Mouse (Mus musculus) right cerebral cortex, adult 18-20 months (tissue): ENCODE measurements around the gene Rasa3.

Experiments
- DNase-seq: peaks from one replicate; pipeline ENCODE4 v3.0.0; 2022; ENCODE audit warnings: mixed read lengths

Rasa3 gene

GRCm38 (mm10) chr8:13677413-13677883, at the start of gene Rasa3:
TSS of gene Rasa3 (minus strand) at chr8:13677603.
- DNase-seq, result peak; percentile 98

DNA sequence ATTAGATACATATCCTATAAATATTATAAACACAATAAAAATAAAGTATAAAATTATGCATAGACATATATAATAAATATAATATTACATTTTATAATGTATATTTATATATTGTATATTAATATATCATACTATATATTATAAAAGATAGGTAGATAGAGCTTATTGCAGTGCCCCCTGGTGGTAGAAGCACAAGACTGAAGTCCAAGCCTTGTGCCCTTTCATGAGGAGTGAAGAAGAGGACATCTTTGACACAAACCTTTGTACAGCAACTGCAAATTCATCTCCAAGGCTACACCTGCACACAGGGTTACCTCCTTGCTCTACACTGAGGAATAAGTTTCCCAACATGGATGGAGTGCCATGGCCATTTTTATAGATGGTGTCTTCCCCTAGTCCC, 48.3 kb upstream of the Rasa3 start:
- DNase-seq, result peak; percentile 32

DNA sequence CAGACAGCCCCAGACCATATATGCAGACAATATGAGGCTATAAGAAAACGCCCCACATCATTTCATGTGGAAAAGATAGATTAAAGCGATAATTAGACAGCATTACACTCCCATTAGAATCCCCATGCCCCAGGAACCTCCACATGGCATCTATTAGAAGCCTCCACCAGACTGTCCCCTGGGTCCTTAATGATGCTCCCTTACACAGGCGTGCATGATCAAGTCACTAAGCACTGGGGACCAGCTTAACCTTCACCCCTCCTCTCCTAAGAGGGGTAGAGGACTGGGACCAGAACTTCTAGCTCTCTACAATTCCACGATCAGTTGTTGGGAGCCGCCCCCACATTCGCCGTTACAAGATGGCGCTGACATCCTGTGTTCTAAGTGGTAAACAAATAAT, 41.6 kb upstream of the Rasa3 start:
- no peak for DNase-seq

DNA sequence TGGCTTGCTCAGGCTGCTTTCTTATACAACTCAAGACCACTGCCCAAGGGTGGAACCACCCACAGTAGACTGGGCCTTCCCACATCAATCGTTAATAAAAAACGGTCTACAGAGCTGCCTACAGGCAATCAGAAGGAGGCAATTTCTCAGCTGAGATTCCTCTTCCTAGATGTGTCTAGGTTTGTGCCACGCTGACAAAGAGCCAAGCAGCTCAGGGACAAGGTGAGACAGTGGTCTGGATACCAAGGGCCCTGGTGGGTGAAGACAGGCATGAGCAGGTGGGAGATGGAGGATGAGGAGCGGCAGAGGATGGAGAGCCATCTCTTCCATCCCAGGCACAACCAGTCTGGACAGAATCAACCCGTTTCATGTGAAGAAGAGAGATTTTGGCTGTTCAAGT, 31.1 kb upstream of the Rasa3 start:
- no peak for DNase-seq

GRCm38 (mm10) chr8:13706918-13707317, 29.5 kb upstream of the Rasa3 start:
- no peak for DNase-seq

GRCm38 (mm10) chr8:13705668-13706067, 28.3 kb upstream of the Rasa3 start, which contains the start of gene Cfap97d2:
TSS of gene Cfap97d2 (plus strand) at chr8:13705889.
- peak; percentile 71 for DNase-seq

DNA sequence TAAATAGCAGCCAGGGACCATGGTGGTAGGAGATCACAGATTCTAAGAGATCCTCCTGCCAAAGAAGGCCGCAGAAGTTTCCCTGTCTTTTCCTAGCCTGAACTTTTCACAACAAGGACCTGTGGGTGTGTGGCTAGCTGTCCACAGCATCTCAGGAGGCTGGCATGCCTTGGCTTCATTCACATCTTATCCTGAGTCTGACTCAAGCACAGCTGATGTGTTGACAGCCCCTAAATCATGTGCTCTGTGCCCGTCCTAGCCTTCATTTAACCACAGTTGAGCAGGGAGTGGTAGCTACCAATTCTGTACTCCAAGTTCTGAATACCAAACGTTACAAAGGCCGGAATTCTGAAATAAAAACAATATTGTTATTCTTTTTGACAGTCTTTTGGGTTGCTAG, 26.9 kb upstream of the Rasa3 start:
- DNase-seq, result no peak

DNA sequence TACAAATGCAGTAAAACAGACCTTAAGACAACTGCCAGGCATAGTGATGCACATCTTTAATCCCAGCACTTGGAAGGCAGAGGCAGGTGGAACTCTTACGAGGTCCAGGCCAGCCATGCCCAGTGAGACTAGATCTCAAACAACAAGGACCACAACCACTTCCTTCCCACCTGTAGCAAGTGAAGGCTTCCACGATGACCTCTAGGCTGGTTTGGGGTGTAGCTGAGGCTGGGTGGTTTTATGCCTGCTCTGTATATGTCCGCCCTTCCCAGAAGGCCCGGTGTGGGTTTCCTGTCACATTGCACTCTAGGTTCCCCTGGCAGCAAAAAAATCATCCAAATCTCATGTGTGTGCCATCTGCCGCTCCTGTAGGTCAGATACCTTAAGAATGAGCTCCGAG, 26.4 kb upstream of the Rasa3 start:
- DNase-seq, result no peak

GRCm38 (mm10) chr8:13702755-13703154, 25.4 kb upstream of the Rasa3 start:
- no peak for DNase-seq

DNA sequence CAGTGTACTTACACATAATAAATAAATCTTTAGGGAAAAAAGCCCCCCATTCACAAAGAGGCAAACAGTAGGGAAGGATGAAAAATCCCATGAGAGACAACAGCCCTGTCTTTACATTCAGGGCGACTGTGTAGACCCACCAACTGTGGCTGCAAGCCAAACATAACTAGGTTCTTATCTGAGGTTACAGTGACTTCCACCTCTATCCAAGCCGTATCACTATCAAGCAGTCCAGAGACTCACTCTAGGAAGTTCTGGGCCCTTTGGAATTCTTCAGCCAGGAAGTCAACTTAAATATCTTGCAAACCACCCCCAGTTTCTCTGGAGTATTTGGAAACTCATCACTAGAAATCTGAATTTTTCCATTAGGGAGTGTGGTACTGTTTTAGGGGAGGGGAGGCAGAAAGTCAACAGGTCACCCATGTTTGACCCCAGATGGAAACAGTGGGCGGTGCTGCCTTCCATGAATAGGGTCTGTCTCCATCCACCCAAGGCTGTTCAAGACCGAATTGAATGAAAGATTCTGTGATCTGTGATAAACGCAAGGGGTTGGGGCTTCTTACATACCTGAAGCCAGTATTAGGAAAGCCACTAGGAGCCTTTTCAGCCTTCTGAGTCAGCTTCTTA, 22.0 kb upstream of the Rasa3 start:
- DNase-seq, result no peak

DNA sequence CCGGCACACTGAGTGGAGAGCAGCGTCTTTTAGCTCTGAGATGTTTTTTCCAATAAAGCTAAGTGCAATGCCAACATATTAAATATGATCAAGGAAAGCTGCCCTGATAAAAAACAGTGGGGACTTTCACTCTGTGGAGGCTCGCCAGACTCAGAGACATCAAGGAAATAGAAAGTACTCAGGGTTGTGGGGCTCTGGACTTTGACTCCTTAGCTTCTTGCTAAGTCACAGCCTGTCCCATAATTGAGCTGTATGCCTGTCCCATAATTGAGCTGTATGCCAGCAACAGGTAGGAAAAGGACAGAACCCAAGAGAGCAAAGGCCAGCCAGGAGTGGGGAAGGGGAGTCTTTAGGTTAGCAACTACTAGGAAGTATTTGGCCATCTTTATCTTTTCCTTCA, 20.9 kb upstream of the Rasa3 start:
- DNase-seq, result no peak

GRCm38 (mm10) chr8:13697681-13698080, 20.3 kb upstream of the Rasa3 start:
- no peak for DNase-seq

DNA sequence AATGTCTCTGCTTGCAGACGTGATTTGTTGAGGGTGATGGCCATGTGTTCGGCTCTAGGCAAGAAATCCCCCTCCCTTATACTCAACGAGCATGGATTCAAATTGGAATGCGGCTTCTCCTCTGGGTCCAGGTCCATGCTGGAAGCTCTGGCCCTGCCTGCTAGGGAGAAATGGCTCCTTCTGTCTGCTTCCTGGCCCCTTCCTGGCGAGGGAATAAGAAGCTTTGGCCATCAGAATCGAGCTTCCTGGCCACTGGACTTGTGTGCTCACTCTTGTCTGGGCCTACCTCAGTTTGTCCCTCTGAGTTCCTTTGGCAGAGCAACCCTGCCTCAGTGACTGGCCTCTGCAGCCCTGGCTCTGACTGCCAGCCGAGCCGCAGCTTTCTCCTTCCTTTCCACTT, 19.8 kb upstream of the Rasa3 start:
- no peak for DNase-seq

DNA sequence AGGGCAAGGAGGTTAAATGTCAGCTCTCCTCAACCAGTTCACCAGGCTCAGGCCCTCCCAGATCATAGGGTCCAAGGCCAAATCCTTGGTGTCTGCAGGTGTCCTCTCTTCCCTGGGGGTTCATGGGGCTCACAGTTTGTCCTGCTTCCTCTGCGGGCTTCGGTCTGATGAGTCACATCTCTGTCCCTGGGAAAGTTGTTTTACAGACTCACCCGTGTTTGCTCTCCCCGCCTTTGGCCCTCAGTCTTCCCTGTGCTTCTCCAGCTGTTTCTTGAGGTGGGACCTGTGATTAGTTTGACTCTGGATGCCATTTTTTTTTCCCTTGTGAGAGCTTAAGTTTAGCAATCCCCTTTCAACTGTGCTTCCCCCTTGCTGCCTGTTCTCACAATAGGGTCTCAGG, 18.8 kb upstream of the Rasa3 start:
- no peak for DNase-seq

DNA sequence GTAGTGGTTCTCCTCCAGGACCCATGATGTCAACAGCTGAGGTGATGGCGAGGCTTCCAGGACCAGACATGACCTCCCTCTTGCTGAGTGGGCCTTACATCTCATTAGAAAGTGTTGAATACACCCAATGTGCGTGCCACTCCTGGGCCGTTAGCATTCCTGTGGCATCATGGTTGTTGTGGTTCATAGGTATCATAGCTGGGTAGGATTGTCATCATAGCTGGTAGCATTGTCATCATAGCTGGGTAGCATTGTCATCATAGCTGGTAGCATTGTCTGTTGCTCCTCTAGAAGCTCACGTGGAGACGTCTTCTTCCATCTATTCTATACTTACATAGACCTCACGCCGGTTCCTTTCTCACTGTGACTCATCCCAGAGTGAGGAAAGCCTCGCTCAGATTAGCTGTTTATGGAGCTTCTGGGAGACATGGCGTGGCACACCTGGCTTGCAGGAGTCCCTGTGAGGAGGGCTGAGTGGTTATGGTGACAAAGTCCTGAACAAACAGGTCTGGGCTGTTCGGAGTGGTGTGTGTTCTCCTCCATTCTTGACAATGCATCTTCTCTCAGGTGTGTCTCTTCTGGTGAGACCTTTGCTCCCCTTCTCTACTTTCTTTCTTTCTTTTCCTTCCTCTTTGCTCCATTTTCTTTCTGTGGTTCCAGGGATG, 17.9 kb upstream of the Rasa3 start:
- DNase-seq, result no peak

DNA sequence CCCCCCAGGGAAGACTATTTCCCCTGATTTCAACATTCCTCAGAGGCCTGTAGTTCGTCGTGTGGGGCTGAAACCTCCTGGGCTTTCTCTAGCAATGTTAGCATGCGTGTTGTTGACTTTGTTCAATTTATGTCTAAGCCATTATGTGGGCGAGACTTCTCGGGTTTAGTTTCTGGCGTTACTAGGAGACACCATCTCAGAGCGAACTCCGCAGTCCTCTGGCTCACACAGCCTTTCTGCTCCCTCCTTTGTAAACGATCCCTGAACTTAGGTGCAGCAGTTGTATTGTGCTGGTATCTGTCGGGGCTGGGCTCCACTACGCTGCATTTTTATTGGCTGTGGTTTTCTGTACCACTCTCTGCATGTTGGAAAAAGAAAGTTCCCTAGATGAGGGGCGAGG, 17.3 kb upstream of the Rasa3 start:
- DNase-seq, result peak; percentile 18

- DNase-seq, result no peak
These were observed 15.1 kb upstream of the Rasa3 start for GRCm38 (mm10) chr8:13692302-13693066.

GRCm38 (mm10) chr8:13689331-13689730, 11.9 kb upstream of the Rasa3 start:
- no peak for DNase-seq

DNA sequence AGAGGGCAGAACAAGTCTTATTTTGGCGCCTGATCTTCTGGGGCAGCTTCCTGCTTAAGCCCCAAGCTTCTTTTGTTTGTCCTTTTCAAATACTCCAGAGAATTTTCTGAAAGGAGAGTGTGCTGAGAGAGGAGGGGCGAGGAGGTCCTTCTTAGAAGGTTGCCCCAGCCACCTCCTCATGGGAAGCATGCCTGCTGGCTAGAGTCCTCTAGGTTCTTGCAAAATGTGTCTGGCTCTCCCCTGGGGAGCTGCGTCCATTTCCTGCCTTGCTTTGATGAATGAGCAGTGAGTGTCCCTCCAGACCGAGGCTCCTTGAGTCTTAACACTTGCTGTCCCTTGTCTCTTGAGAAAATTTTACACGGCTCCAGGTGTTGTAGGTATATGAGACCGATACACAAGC, 11.1 kb upstream of the Rasa3 start:
- DNase-seq, result no peak

DNA sequence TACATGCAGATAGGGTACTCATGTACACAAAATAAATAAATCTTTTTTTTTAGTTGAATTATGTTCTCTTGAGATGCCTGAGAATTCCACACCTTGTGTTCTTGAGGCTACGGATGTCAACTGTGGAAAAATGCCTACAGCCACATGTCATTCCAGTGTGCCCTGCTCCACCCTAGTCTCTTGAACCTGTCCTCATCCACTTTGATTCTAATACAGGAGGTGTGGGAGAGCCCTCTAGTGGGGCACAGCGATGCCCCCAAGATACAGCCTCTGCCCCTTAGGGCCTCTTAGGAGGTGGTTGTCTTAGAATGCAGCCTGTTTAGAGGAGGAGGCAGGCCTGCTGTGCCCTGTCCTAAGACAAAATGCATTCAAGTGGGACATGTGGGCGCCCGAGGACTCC, 10.5 kb upstream of the Rasa3 start:
- no peak for DNase-seq

DNA sequence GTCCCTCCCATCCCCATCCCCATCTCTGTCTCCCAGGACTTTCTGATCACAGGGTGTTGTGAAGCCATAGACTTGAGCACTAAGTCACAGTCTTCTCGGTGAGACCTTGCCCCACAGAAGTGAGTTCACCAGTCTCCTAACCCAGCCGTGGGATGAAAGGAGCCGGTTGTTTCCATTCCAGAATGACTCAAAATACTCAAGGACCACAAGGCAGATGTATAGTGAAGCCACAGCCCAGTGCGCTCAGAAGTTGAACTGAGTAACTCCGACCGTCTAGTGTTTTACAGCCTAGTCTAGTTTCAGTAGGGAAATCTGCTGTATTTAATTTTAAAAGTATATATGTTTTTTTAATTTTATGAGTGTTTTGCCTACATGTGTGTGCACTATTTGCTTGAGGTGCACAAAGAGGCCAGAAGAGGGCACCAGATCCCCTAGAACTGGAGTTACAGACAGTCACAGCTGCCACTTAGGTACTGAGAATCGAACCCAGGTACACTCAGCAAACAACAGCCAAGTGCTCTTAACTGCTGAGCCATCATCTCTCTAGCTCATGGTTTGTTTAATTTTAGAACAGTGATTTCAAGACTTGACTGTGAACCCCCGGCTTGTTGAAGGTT, 9.8 kb upstream of the Rasa3 start:
- no peak for DNase-seq

DNA sequence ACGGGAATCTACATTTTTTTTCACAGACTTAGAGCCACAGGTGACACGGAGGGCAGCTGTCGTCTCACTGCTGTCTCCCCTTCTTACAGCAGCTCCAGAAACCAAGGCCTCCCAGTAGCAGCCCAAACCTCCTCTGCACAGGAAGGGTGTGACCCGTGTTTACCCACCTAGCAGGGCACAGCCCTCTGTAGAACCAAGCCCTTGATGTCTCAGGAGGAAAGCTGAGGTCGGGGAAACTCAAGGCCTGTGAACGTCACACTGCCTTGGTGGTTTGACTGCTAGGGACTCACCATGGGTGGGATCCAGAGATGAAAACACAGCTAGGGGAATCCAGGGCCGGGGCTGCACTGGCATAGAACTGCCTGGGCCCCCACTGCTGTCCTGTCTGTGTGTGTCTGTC, 9.0 kb upstream of the Rasa3 start:
- DNase-seq, result no peak

DNA sequence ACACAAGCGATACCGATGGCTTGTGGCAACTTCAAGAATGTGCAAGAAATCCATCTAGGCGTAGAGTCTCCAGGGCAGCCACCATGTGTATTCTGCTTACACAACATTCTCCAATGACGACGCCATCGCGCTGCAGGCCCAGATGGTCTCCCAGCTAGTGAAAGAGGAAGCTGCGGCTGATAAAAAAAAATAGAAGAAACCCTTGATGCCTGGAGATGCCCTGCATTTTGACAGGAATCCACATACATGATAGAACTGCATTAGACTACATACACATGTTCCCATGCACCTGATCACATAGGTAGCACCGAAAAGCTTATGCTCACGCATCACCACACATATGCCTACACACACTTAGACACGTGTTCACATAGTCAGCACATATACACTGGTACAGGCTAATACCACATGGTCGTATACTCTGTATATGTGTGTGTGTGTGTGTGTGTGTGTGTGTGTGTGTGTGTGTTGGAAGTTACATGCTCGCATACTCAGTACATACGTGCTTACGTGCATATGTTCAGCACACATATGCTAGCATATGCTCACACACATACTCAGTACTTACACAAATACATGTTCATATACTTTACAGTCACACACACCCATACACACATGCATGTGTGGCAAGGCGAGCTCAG, 8.4 kb upstream of the Rasa3 start:
- no peak for DNase-seq
